Mouse (Mus musculus): ENCODE data around the gene Cacng2. TPM values are rescaled to one million over a fixed set of nuclear protein-coding genes. Genes with fewer than 3 reads are reported as not detected.
A peak's percentile ranks its signal among the peaks of the same experiment; 100 is the strongest.

The Cacng2 gene
- polyA plus RNA-seq, 1 experiment from 2014 or later, result not detected

DNA sequence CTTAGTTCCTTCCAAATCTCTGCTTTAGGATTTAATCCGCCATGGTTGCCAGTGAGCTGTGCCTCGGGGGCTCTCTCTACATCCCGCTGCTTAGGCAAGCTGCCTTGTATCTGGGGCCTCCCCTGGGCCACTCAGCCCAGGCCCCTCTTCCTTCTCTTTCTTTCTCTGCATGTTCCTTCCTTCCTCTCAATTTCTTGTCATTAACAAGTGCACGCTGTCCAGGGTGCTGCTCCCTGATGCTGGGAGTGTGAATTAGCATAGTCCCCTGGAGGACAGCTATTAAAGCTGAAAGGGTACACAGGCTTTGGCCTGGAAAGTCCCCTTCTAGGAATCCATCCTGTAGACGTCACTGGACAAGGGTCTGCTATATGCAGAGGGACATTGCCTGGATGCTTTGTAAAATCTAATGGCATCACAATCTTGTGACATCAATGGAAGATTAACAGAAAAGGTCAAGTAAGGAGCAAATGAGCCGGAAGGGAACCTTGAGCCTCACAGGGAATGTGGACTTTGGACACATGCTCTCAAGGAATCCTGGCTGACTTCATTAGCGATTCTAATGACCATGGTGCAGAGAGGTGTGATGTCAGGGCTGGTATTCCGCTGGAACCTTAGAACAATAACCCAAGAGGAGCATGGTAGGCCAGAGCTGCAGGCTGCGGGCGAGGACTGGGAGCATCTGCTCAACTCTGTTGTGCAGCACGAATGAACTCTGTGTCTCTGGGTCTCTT is 33.4 kb upstream of the Cacng2 start:
- DNase-seq (ENCODE audit: low spot score), result no peak
- no peak overlapping the region for H3K27ac ChIP-seq (ENCODE audit: low read depth, low read length)
- no peak for ATAC-seq (replicated peaks; ENCODE audit: low FRiP score)
- no peaks in the 10 kb centered on the region for H3K36me3 ChIP-seq (ENCODE audit: control insufficient read depth, insufficient read depth, low read length)
- no peaks in the 10 kb centered on the region for H3K9me3 ChIP-seq (ENCODE audit: control insufficient read depth, low read length)
- H3K4me3 ChIP-seq (ENCODE audit: low read depth, low read length), result no peak overlapping the region
- no peak overlapping the region for H3K4me2 ChIP-seq
- no peaks in the 10 kb centered on the region for H3K4me1 ChIP-seq (replicated peaks; ENCODE audit: control insufficient read depth, insufficient read depth, low read length)
- no peaks in the 10 kb centered on the region for H3K27me3 ChIP-seq (replicated peaks; ENCODE audit: control insufficient read depth, insufficient read depth, low read length)
- WGBS, result 52% methylated on average over 11 of the region's 11 CpGs
- no peak overlapping the region for H3K9ac ChIP-seq (ENCODE audit: low read depth, low read length)

DNA sequence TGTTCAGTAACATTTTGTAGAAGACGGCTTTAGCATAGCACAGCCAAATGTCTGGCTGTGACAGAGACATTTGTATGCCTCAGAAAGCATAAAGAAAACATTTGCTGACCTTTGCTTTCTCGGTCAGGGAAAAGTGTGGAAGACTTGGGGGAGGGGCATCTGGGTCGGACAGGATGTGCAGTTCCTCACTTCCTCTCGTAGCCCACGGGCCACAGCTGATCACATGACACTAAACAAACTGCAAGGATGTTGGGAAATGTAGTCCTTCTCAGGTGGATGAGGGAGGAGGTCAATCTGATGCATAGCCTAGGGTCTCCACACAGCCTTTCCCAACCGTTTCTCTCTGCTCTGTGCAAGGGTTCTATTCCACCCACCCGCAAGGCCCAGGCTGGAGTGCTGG is 28.7 kb upstream of the Cacng2 start:
- DNase-seq (ENCODE audit: low spot score) (no peak), ATAC-seq (replicated peaks; ENCODE audit: low FRiP score) (no peak)
- Histone ChIP-seq H3K4me1 (replicated peaks; ENCODE audit: control insufficient read depth, insufficient read depth, low read length) (no peaks in the 10 kb centered on the region), H3K27ac (ENCODE audit: low read depth, low read length) (no peak overlapping the region), H3K4me2 (no peak overlapping the region), H3K27me3 (replicated peaks; ENCODE audit: control insufficient read depth, insufficient read depth, low read length) (no peaks in the 10 kb centered on the region), H3K4me3 (ENCODE audit: low read depth, low read length) (no peak overlapping the region), H3K36me3 (ENCODE audit: control insufficient read depth, insufficient read depth, low read length) (no peaks in the 10 kb centered on the region), H3K9me3 (ENCODE audit: control insufficient read depth, low read length) (no peaks in the 10 kb centered on the region), H3K9ac (ENCODE audit: low read depth, low read length) (no peak overlapping the region)
- 67% methylated on average over 7 of the region's 7 CpGs for WGBS

DNA sequence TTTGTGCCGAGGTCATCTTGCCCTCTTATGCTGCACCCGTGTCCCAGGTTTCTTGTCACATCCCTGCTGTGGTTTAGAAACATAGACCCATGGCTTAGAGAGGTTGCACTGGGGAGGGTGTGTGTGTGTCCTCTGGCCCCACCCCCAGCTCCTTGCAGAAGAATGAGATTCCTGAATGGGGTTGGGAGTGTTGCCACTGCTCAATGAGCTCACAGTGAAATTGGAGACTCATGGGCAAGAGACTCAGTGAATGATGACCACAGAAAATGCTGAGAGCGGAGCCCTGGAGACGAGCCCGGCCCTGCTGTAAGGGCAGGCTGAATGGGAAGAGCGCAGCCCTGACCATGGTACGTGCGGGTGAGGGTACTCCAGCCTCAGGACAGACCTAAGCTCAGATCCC is 20.4 kb upstream of the Cacng2 start:
- Histone ChIP-seq H3K4me3 (ENCODE audit: low read depth, low read length) (no peak overlapping the region), H3K9me3 (ENCODE audit: control insufficient read depth, low read length) (no peaks in the 10 kb centered on the region), H3K36me3 (ENCODE audit: control insufficient read depth, insufficient read depth, low read length) (no peaks in the 10 kb centered on the region), H3K9ac (ENCODE audit: low read depth, low read length) (no peak overlapping the region), H3K27ac (ENCODE audit: low read depth, low read length) (no peak overlapping the region), H3K4me1 (replicated peaks; ENCODE audit: control insufficient read depth, insufficient read depth, low read length) (no peaks in the 10 kb centered on the region), H3K27me3 (replicated peaks; ENCODE audit: control insufficient read depth, insufficient read depth, low read length) (no peaks in the 10 kb centered on the region), H3K4me2 (no peak overlapping the region)
- 82% methylated on average over 8 of the region's 8 CpGs for WGBS
- DNase-seq (ENCODE audit: low spot score) (no peak), ATAC-seq (replicated peaks; ENCODE audit: low FRiP score) (no peak)

DNA sequence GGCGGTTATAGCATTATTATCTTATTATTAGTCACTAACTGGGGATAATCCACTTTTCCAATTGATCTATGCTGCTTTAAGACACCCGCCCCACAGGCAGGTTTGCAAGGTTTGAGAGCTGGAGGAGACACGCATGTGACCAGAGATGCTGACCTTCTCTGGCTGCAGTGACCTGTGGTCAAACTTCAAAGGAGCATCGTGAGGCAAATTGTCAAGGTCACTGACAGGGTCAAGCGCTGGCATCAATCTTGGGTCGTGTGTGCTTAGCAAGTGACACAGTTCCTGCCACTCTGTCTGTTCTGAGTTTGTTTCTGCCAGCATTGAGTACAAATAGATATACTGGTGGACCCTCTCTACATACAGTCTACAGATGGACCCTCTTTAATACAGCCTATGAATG is 14.8 kb upstream of the Cacng2 start:
- ATAC-seq (replicated peaks; ENCODE audit: low FRiP score), result no peak
- no peaks in the 10 kb centered on the region for H3K36me3 ChIP-seq (ENCODE audit: control insufficient read depth, insufficient read depth, low read length)
- H3K27ac ChIP-seq (ENCODE audit: low read depth, low read length), result no peak overlapping the region
- no peak overlapping the region for H3K4me3 ChIP-seq (ENCODE audit: low read depth, low read length)
- no peaks in the 10 kb centered on the region for H3K9me3 ChIP-seq (ENCODE audit: control insufficient read depth, low read length)
- no peaks in the 10 kb centered on the region for H3K27me3 ChIP-seq (replicated peaks; ENCODE audit: control insufficient read depth, insufficient read depth, low read length)
- 52% methylated on average over 6 of the region's 6 CpGs for WGBS
- DNase-seq (ENCODE audit: low spot score), result no peak
- H3K4me2 ChIP-seq, result no peak overlapping the region
- no peaks in the 10 kb centered on the region for H3K4me1 ChIP-seq (replicated peaks; ENCODE audit: control insufficient read depth, insufficient read depth, low read length)
- H3K9ac ChIP-seq (ENCODE audit: low read depth, low read length), result no peak overlapping the region

DNA sequence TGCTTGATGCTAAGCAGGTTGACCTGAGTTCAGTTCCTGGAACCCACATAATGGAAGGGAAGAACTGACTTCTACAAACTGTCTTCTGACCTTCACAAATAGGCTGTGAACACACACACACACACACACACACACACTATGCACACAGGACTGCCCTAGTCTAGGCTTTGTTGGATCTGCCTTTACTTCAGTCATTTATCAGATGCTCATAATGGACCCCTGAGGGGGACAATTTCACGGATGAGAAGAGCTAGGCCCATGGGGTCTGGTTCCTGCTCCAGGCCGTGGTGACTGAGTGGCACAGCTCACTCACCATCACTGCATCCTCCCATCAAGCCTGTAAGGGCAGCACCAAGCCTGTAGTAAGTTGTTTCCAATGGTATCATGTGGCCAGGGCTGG is 13.6 kb upstream of the Cacng2 start:
- no peak overlapping the region for H3K4me3 ChIP-seq (ENCODE audit: low read depth, low read length)
- WGBS, result 68% methylated on average over 2 of the region's 2 CpGs
- H3K4me1 ChIP-seq (replicated peaks; ENCODE audit: control insufficient read depth, insufficient read depth, low read length), result no peaks in the 10 kb centered on the region
- H3K27ac ChIP-seq (ENCODE audit: low read depth, low read length), result no peak overlapping the region
- no peaks in the 10 kb centered on the region for H3K27me3 ChIP-seq (replicated peaks; ENCODE audit: control insufficient read depth, insufficient read depth, low read length)
- no peaks in the 10 kb centered on the region for H3K9me3 ChIP-seq (ENCODE audit: control insufficient read depth, low read length)
- no peak overlapping the region for H3K4me2 ChIP-seq
- H3K36me3 ChIP-seq (ENCODE audit: control insufficient read depth, insufficient read depth, low read length), result no peaks in the 10 kb centered on the region
- ATAC-seq (replicated peaks; ENCODE audit: low FRiP score) (no peak), DNase-seq (ENCODE audit: low spot score) (no peak)
- H3K9ac ChIP-seq (ENCODE audit: low read depth, low read length), result no peak overlapping the region

DNA sequence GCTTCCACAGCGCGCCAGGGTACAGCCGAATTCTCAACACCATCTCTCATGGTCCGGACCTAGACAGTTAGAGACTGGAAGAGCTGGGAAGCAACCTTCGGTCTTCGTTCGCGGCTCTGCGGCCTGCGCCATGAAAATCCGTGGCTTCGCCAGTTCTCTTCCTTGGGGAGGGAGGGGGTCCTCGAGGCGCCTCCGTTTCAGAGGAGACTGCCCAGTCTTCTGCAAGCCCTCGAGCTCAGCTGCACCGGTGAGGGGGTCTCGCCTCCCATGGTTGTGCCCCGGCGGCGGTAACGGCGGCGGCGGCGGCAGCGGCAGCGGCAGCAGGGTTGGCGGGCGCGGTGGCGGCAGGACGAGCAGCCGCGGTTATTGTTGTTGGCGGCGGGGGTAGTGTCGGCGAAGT is 580 bp downstream of the Cacng2 start:
- ATAC-seq (replicated peaks; ENCODE audit: low FRiP score) (no peak), DNase-seq (ENCODE audit: low spot score) (no peak)
- 11% methylated on average over 39 of the region's 39 CpGs for WGBS
- no peak overlapping the region for H3K9ac ChIP-seq (ENCODE audit: low read depth, low read length)
- H3K27ac ChIP-seq (ENCODE audit: low read depth, low read length), result no peak overlapping the region
- H3K9me3 ChIP-seq (ENCODE audit: control insufficient read depth, low read length), result no peaks in the 10 kb centered on the region
- H3K36me3 ChIP-seq (ENCODE audit: control insufficient read depth, insufficient read depth, low read length), result no peaks in the 10 kb centered on the region
- peaks cover 21% of the 10 kb centered on the region for H3K27me3 ChIP-seq (replicated peaks; ENCODE audit: control insufficient read depth, insufficient read depth, low read length)
- peak overlapping the region; percentile 53 for H3K4me2 ChIP-seq
- H3K4me3 ChIP-seq (ENCODE audit: low read depth, low read length), result peak overlapping the region; percentile 21; the same call in 1 of the 2 replicates
- H3K4me1 ChIP-seq (replicated peaks; ENCODE audit: control insufficient read depth, insufficient read depth, low read length), result no peaks in the 10 kb centered on the region

DNA sequence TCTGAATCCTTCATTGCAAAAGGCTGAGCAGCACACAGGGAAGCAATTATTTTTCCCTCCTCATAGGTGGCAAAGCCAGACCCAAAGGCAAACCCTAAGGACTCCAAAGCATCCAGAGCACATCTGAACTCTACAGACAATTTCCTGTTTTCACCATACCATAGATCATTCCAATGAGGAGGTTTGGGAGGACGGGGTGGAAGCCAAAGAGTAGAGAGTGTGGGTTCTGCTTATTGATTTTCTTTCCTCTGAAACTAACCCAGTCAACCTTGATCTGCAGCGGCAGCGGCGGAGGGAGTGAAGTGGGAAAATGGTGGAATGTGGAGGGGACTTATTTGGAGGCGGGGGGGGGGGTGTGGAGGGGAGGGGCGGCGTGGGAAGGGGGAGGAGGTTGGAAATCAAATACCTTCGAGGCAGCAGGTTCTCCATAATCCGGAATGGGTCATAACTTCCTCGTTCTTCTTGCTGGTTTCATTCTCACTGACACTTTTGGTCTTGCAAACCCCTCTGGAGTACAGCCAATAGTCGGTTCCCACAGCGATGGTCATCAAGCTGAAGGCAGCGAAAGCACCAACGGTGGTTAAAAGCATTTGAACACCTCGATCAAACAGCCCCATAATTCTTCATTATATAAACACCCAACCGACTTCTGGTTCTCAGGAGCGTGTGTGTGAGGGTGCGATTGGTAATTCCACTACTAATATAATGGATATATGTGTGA is 1.4 kb downstream of the Cacng2 start:
- H3K4me2 ChIP-seq, result no peak overlapping the region
- no peak for ATAC-seq (replicated peaks; ENCODE audit: low FRiP score)
- no peak overlapping the region for H3K4me3 ChIP-seq (ENCODE audit: low read depth, low read length)
- no peak for DNase-seq (ENCODE audit: low spot score)
- 63% methylated on average over 18 of the region's 18 CpGs for WGBS
- no peaks in the 10 kb centered on the region for H3K36me3 ChIP-seq (ENCODE audit: control insufficient read depth, insufficient read depth, low read length)
- no peak overlapping the region for H3K27ac ChIP-seq (ENCODE audit: low read depth, low read length)
- H3K27me3 ChIP-seq (replicated peaks; ENCODE audit: control insufficient read depth, insufficient read depth, low read length), result peaks cover 21% of the 10 kb centered on the region
- no peak overlapping the region for H3K9ac ChIP-seq (ENCODE audit: low read depth, low read length)
- H3K4me1 ChIP-seq (replicated peaks; ENCODE audit: control insufficient read depth, insufficient read depth, low read length), result no peaks in the 10 kb centered on the region
- H3K9me3 ChIP-seq (ENCODE audit: control insufficient read depth, low read length), result no peaks in the 10 kb centered on the region

DNA sequence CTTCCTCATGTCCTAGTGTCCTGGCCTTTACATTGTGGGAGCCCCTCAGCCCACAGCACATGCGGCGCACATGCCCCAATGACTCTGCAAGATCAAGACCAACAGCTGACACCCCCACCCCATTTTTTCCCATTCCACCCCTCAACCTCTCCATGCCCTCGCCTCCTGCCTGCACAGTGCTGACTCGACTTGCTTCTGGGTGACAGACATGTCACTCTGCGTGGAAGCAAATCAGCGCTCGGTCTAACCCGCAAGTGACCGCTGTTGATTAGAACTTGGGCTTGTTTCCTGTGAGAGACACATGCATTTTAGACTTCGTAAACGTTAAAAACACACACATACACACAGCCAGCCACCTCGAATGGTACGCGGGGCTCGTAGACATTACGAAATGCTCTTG is 2.1 kb downstream of the Cacng2 start:
- ATAC-seq (replicated peaks; ENCODE audit: low FRiP score) (no peak), DNase-seq (ENCODE audit: low spot score) (no peak)
- H3K27ac ChIP-seq (ENCODE audit: low read depth, low read length), result no peak overlapping the region
- no peak overlapping the region for H3K4me3 ChIP-seq (ENCODE audit: low read depth, low read length)
- 85% methylated on average over 16 of the region's 16 CpGs for WGBS
- H3K27me3 ChIP-seq (replicated peaks; ENCODE audit: control insufficient read depth, insufficient read depth, low read length), result peaks cover 21% of the 10 kb centered on the region
- no peaks in the 10 kb centered on the region for H3K9me3 ChIP-seq (ENCODE audit: control insufficient read depth, low read length)
- no peaks in the 10 kb centered on the region for H3K4me1 ChIP-seq (replicated peaks; ENCODE audit: control insufficient read depth, insufficient read depth, low read length)
- H3K9ac ChIP-seq (ENCODE audit: low read depth, low read length), result no peak overlapping the region
- H3K4me2 ChIP-seq, result no peak overlapping the region
- no peaks in the 10 kb centered on the region for H3K36me3 ChIP-seq (ENCODE audit: control insufficient read depth, insufficient read depth, low read length)

DNA sequence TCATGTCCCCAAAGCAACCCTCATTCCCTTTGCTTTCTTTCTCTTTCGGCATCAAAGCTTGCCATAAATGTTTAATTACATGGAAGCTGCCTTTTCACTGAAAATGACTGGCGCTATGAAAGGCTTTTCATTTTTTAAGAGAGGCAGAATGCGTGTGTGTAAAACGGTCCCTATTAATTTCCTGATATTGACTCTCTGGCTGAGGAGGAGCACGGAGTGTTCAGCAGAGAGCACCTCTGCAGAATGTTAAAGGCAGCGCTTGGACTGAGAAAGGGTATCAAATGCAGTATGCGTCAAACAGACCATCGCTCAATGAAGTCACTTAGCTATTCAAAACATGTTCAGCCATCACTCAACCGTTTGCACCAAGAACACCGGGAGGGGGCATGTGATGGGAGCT is 2.9 kb downstream of the Cacng2 start:
- no peaks in the 10 kb centered on the region for H3K9me3 ChIP-seq (ENCODE audit: control insufficient read depth, low read length)
- H3K4me2 ChIP-seq, result no peak overlapping the region
- no peak for ATAC-seq (replicated peaks; ENCODE audit: low FRiP score)
- peaks cover 21% of the 10 kb centered on the region for H3K27me3 ChIP-seq (replicated peaks; ENCODE audit: control insufficient read depth, insufficient read depth, low read length)
- H3K4me1 ChIP-seq (replicated peaks; ENCODE audit: control insufficient read depth, insufficient read depth, low read length), result no peaks in the 10 kb centered on the region
- DNase-seq (ENCODE audit: low spot score), result no peak
- no peak overlapping the region for H3K4me3 ChIP-seq (ENCODE audit: low read depth, low read length)
- 78% methylated on average over 10 of the region's 10 CpGs for WGBS
- H3K36me3 ChIP-seq (ENCODE audit: control insufficient read depth, insufficient read depth, low read length), result no peaks in the 10 kb centered on the region
- no peak overlapping the region for H3K9ac ChIP-seq (ENCODE audit: low read depth, low read length)
- H3K27ac ChIP-seq (ENCODE audit: low read depth, low read length), result no peak overlapping the region
